Mouse (Mus musculus) spleen, adult 2 months (tissue): ENCODE measurements at regions not wholly inside any gene's neighbourhood (a gene's known extent, or its start where the extent isn't known, plus 50 kb on each side); places are given as distances from the start of the nearest gene placed in this dataset.

ENCODE experiments used
- DNase-seq, 2 experiments: peaks; one replicate each; pipeline versions ENCODE4 v3.0.0 to v3.0.0-alpha.2; 2012 to 2021; ENCODE audit warnings: low spot score in 2 of 2, low read depth in 1 of 2
- H3K27ac ChIP-seq: fragments of 200-500 bp; 2 replicates; pipeline ENCODE4 v1.5.1; 2012; ENCODE audit warnings: low read length, inconsistent platforms; ENCODE audit not compliant: insufficient read depth
- H3K27me3 ChIP-seq: fragments of 200-500 bp; 2 replicates; pipeline ENCODE4 v1.6.1; 2012; ENCODE audit warnings: mild to moderate bottlenecking, moderate library complexity, low read length, inconsistent platforms; ENCODE audit not compliant: control insufficient read depth, insufficient read depth
- H3K36me3 ChIP-seq: fragments of 200-500 bp; 2 replicates; pipeline ENCODE4 v1.6.1; 2012; ENCODE audit warnings: mild to moderate bottlenecking, low read length, inconsistent platforms; ENCODE audit not compliant: control insufficient read depth, insufficient read depth
- H3K4me1 ChIP-seq: fragments of 200-500 bp; 2 replicates; pipeline ENCODE4 v1.6.1; 2011; ENCODE audit warnings: inconsistent platforms; ENCODE audit not compliant: control insufficient read depth, insufficient read depth, insufficient read length
- H3K4me3 ChIP-seq: fragments of 200-500 bp; 2 replicates; pipeline ENCODE4 v1.5.1; 2011; ENCODE audit warnings: mild to moderate bottlenecking, inconsistent platforms; ENCODE audit not compliant: insufficient read depth, insufficient read length; ENCODE audit errors: extremely low read depth
- CTCF ChIP-seq: fragments of 200-500 bp; IDR thresholded peaks from 2 replicates; pipeline ENCODE4 v1.5.1; 2011; ENCODE audit warnings: mild to moderate bottlenecking, inconsistent platforms; ENCODE audit not compliant: insufficient read depth, insufficient read length, insufficient replicate concordance; ENCODE audit errors: extremely low read depth
- POLR2A ChIP-seq: fragments of 200-500 bp; IDR thresholded peaks from 2 replicates; pipeline ENCODE4 v1.6.1; 2011; ENCODE audit warnings: low read depth, low read length, inconsistent platforms
- WGBS: fragments of 180-500 bp; shearing (Covaris S2); methylation state at CpG from one replicate; pipeline ENCODE4 v1.1.7; 2018; 5-methylcytosine and 5-hydroxymethylcytosine counted together

DNA sequence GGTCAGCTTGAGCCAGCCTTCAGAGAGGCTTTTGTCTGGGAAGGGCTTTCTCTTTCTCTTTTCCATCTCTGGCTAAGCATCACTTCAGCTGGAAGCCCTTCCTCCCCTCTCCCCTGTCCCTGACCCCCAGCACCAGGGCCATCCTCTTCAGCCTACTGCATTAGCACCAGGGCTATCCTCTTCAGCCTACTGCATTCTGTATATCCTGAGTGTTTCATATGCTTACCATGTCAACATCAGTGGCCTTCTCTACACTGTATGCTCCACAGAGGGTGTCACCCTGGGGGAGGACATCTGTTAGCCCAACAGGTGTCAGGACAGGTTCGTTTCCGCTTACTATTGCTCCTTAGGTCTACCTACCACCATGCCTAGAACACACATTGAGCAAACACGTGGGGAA is 282.5 kb downstream of the Rps24 start:
- Histone ChIP-seq H3K27me3 (no peaks in the 10 kb centered on the region), H3K4me1 (no peaks in the 10 kb centered on the region), H3K4me3 (no peak overlapping the region), H3K36me3 (no peaks in the 10 kb centered on the region), H3K27ac (no peak overlapping the region)
- no peak for DNase-seq
- no peak for TF ChIP-seq CTCF
- WGBS: 70% methylated on average over 3 of the region's 3 CpGs

DNA sequence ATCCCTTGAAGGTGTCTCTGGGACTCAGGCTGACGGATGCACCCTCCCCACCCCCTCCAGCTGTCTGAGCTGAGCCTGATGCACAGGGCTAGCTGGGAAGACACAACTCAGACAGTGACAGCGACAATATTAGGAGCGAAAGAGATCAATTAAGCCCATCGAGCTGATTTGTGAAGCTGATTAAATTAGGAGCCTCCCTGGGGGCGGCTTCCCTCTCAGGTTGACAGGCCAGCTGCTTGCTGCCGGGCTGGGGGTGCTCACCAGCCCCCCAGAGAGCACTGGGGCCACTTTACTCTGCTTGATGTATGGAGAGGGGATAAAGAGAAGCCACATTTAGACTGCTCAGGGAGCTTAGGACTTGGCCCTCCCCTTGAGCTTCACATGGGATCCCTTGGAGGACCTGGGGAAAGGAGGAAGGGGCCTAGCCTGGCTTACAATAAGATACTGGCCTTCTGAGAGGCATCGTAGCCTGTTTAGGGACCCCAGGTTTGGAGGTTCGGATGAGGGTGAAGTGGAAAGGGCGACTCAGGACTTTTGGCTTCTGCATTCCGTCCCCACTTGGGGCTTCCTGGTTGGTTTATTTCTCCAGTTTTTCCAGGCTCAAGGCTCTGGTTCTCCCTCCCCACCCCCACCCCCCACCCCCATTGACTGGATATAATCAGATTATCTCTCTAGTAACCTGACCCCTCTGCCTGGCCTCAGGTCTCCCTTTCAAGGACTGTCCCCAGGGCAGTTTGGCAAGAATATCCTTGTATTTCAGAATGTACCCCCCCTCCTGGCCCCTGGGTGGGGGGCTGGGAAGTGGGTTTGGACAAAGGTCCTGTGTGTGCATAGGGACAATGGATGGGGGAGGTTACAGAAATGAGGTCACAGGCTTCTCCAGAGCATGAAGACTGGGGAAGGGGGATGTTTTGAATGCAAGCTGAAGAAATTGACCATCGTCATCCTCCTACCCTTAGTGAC is 283.4 kb downstream of the Rps24 start:
- no peak for DNase-seq
- Histone ChIP-seq H3K27me3 (no peaks in the 10 kb centered on the region), H3K36me3 (no peaks in the 10 kb centered on the region), H3K27ac (no peak overlapping the region), H3K4me1 (no peaks in the 10 kb centered on the region), H3K4me3 (no peak overlapping the region)
- WGBS: 78% methylated on average over 11 of the region's 11 CpGs
- TF ChIP-seq CTCF: no peak
- no peak for TF ChIP-seq POLR2A

DNA sequence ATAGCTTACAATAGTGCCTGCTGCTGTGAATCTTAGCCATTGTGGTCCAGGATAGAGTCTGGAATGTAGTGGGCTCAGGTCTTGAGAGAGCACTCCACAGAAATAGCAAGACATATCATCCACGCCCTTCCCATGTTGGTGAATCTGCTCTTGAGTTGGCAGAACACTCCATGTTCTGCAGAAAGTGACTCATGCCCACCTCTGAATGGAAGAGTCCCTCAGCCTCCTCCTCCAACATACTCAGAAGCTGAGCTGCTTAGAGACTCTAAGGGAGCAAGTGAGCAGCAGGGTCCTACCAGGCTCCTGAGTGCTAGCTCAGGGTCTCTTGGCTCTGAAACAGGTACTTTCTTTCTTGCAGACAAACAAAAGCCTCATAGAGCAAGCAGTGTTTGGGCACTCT is 284.7 kb downstream of the Rps24 start:
- no peaks in the 10 kb centered on the region for H3K4me1 ChIP-seq
- no peak for TF ChIP-seq POLR2A
- TF ChIP-seq CTCF: no peak
- H3K27me3 ChIP-seq: no peaks in the 10 kb centered on the region
- no peaks in the 10 kb centered on the region for H3K36me3 ChIP-seq
- H3K4me3 ChIP-seq: no peak overlapping the region
- no peak for DNase-seq
- 76% methylated on average over 1 of the region's 1 CpGs for WGBS
- no peak overlapping the region for H3K27ac ChIP-seq

DNA sequence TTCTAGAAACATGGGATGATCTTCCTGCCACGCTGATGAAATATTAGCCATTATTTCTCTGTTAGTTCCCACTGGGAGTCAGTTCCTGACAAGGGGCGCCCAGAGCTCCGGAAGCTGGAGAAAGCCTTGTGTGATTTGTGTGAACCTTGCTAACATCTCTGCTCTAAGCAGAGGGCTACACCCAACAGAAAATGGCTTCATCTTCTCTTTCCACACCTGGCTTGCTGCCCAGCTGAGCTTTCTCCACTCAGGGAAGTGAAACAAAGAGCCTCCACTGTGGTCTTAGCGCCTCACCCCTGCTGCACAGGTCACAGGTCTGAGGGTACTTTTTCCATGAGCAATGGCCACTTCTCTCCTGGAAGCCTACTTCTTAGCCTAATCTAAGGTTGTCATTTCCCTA is 285.2 kb downstream of the Rps24 start:
- H3K27me3 ChIP-seq: no peaks in the 10 kb centered on the region
- DNase-seq: peak in 1 of 2 experiments; percentile 22
- H3K27ac ChIP-seq: no peak overlapping the region
- no peaks in the 10 kb centered on the region for H3K4me1 ChIP-seq
- 64% methylated on average over 4 of the region's 4 CpGs for WGBS
- H3K4me3 ChIP-seq: no peak overlapping the region
- no peak for TF ChIP-seq POLR2A
- no peak for TF ChIP-seq CTCF
- H3K36me3 ChIP-seq: no peaks in the 10 kb centered on the region

DNA sequence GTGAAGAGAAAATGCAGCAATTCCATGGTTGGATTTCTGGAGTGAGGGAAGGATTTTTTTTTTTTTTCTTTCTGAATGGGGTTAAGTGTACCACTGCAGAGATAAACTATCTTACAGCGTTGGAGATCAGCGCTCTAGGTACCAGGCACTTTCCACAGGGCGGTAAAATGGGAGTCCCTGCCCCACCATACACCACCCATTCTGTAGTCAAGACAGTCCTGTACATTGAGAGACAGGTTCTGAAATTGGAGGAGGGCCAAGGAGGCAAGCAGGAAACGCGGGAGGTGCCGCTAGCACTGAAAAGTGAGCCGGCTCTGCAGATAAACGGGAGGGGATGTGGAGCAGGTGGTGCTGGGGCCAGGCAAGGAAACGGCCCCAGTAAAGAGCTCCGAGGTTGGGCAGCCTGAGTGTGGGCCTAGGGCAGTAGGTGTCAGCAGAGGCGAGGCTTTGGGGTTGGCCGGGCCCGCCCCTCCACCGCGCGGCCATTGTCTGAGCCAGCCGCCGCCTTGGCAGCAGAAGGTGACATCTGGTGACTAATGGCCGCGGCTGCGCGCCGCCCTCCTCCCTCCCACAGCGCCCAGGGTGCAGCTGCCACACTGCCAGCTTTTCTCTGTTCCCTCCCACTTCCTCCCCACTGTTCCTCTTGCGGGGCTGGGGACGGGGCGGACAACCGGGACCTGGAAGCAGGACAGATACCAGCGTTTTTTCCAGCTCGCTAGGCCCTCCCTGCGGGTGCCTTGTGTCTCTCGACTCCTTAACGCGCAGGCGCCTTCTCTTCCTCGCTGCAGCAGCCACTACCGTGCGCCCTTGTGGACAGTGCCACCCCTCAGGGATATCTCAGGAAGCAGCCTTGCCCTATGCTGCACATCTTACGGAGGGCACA is 292.1 kb downstream of the Rps24 start:
- H3K4me1 ChIP-seq: peaks cover 7% of the 10 kb centered on the region; the same call in 1 of the 2 replicates
- TF ChIP-seq POLR2A (peak; percentile 9; the same call in 1 of the 2 replicates), CTCF (peak; percentile 20; the same call in 1 of the 2 replicates)
- H3K4me3 ChIP-seq: peak overlapping the region; percentile 73
- DNase-seq: peak; percentile 39 to 58
- WGBS: 2% methylated on average over 38 of the region's 39 CpGs
- no peaks in the 10 kb centered on the region for H3K36me3 ChIP-seq
- no peaks in the 10 kb centered on the region for H3K27me3 ChIP-seq
- peak overlapping the region; percentile 88 for H3K27ac ChIP-seq

DNA sequence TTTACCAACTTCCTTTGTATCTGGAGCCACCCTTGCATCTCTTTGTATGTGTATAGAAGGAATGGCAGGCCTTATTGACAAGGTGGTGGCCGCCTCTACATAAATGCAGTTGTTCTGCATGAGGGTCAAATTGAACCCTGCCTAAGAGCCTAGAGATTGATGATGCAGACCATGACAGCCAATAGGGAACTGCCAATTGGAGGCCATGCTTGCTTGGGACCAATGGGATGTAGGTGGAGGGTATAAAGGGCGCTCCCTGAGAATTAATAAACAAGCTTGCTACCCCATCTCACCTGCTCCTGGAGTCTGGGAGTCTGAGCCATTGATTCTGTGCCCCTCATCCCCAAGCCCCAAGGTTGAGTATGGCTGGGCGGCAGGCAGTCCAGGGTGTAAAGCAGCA is 294.7 kb downstream of the Rps24 start:
- H3K4me1 ChIP-seq: peaks cover 7% of the 10 kb centered on the region; the same call in 1 of the 2 replicates
- TF ChIP-seq CTCF: no peak
- TF ChIP-seq POLR2A: no peak
- H3K27me3 ChIP-seq: no peaks in the 10 kb centered on the region
- 86% methylated on average over 3 of the region's 3 CpGs for WGBS
- no peak for DNase-seq
- no peaks in the 10 kb centered on the region for H3K36me3 ChIP-seq
- no peak overlapping the region for H3K27ac ChIP-seq
- H3K4me3 ChIP-seq: no peak overlapping the region
